Mouse (Mus musculus) A20 (cell line): Measurements from ENCODE around the gene Arxes2.
"Not testable (repeated sequence)": the region's sequence is repeated elsewhere in the genome, so short reads cannot be mapped to it uniquely, and the experiment has no call there.

Experiments
- DNase-seq: peaks from one replicate; pipeline ENCODE4 v3.0.0-alpha.2; 2011; ENCODE audit warnings: low read depth, low spot score

Arxes2 gene

DNA sequence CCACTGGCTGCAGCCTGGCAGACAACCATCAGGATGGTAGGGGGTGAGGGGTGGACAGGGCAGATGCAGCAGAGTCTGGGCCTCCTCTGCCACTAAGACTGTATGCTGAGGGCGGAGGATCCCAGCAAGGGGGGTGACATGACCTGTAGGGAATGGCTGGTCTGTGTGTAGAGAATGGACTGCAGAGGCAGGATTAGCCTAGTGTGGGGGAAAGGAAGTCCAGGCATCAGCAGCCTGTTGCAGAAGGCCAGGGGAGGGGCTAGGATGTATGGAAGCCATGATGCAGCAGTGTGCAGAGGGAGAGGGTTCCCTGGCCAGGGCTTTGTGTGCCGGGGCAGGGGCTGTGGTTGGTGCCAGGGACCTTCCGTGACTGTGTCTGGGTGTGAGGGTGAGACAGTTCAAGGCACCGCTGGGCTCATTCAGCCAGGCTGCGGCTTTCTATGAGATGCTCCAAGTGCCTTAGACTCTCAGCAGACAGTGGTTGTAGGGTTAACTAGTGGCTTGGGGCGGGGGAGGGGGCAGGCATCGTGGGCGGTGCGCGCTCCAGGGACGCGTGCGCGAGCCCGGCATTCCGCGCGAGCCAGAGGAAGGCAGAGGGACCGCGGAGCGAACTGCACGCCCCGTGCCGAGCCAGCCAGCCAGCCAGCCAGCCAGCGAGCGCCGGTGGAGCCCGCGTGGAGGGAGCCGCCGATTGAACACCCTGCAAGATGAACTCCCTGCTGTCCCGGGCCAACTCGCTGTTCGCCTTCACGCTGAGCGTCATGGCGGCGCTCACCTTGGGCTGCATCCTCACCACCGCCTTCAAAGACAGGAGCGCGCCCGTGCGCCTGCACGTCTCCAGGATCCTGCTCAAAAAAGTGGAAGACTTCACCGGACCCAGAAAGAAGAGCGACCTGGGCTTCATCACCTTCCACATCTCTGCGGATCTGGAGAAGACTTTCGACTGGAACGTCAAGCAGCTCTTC lies 39.5 kb downstream of the Arxes2 start, which contains the start of gene Arxes1:
Gene Arxes1 (plus strand): TSS at position 569 of the 965 bp plus-strand sequence.
- DNase-seq = not testable (repeated sequence)

DNA sequence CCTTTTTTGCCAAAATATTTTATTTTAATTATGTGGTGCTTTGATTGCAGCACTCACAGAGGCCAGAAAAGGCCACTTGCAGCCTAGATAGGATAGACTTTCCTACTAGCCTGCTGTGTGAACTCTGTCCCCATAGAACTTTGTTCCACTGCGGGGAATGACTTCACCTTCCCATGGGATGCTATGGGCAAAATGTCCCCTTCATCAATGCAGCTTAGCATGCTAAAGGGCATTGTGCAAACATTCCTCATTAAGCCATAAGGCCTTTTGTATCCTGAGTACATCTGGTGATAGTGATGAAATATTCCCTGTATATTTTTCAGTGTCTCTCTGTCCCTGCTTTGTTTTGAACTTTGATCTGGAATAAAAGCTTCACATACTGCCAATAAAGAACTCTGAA lies 50.1 kb downstream of the Arxes2 start:
- DNase-seq = no peak
